In genomic region chr7:44861429-44861816, GRCm38 (mm10) we compare ENCODE assay signal across 12 mouse cellular contexts. TPM values are rescaled to one million over a fixed set of nuclear protein-coding genes. Genes with fewer than 3 reads are reported as not detected.
DNase-seq lines count a peak whose midpoint lies in the region; ATAC-seq and TF ChIP-seq lines count a peak whose summit lies in the region.
"Had no signal": no experiment of that assay in that cellular context is flagged by ENCODE, and none has a peak within 500 bp of the region (broad histone marks: within the 10 kb centered on the region; RNA-seq: fewer than 3 reads in every experiment).

No protein-coding gene starts in this region.

- H3K9ac ChIP-seq in lung, postnatal 0 days (replicated peaks; ENCODE audit: low read depth) = no peak overlapping the region
- H3K9ac ChIP-seq in heart, embryonic 11.5 days (ENCODE audit: low read depth, low read length) = no peak overlapping the region
- H3K9ac ChIP-seq: liver, embryonic 15.5 days; midbrain, embryonic 15.5 days had no signal

- H3K79me2 ChIP-seq in myocyte (ENCODE audit: control insufficient read depth, insufficient read depth) = peaks cover 31% of the 10 kb centered on the region

- peaks cover 25% of the 10 kb centered on the region for H3K36me3 ChIP-seq in lung, postnatal 0 days (ENCODE audit: insufficient read depth, low read length)
- H3K36me3 ChIP-seq in embryonic facial prominence, embryonic 10.5 days (replicated peaks) = peaks cover 72% of the 10 kb centered on the region
- peaks cover 5% of the 10 kb centered on the region for H3K36me3 ChIP-seq in myocyte (ENCODE audit: control insufficient read depth, insufficient read depth)
- H3K36me3 ChIP-seq in heart, embryonic 11.5 days (ENCODE audit: control insufficient read depth, insufficient read depth, low read length) = peaks cover 25% of the 10 kb centered on the region

- ATAC-seq in lung, postnatal 0 days = no peak
- ATAC-seq in heart, embryonic 11.5 days (replicated peaks; ENCODE audit: insufficient number of reproducible peaks, low FRiP score, low TSS enrichment) = no peak
- ATAC-seq: midbrain, embryonic 15.5 days had no signal

- no peak overlapping the region for H3ac ChIP-seq in myocyte (ENCODE audit: control insufficient read depth, insufficient read length)

- 76% methylated on average over 14 of the region's 14 CpGs for WGBS in lung, postnatal 0 days
- 84% methylated on average over 14 of the region's 14 CpGs for WGBS in embryonic facial prominence, embryonic 10.5 days
- 85% methylated on average over 14 of the region's 14 CpGs for WGBS in heart, embryonic 11.5 days (ENCODE audit: insufficient replicate concordance)

- peak; percentile 32 for DNase-seq in gastrocnemius, adult 2 months
- DNase-seq in gastrocnemius, postnatal 36 days = no peak
- DNase-seq in lung, postnatal 0 days (ENCODE audit: low spot score) = no peak
- no peak for DNase-seq in lung, postnatal 4 days
- no peak for DNase-seq in embryonic facial prominence, embryonic 10.5 days (ENCODE audit: low spot score)
- DNase-seq in gastrocnemius, postnatal 14 days = no peak
- DNase-seq: cerebellum, adult 9-10 months; kidney, adult 2 months had no signal

- no peak for TF ChIP-seq CTCF in gastrocnemius, adult 2 months (IDR thresholded peaks at IDR 0.05)
- TF ChIP-seq CTCF in lung, postnatal 0 days (IDR thresholded peaks at IDR 0.05) = peak; percentile 28

- no peak overlapping the region for H3K4me3 ChIP-seq in gastrocnemius, adult 2 months
- no peak overlapping the region for H3K4me3 ChIP-seq in lung, postnatal 0 days (ENCODE audit: low read depth, low read length)
- peak overlapping the region; percentile 16; the same call in 1 of the 2 replicates for H3K4me3 ChIP-seq in embryonic facial prominence, embryonic 10.5 days
- no peak overlapping the region for H3K4me3 ChIP-seq in myocyte
- no peak overlapping the region for H3K4me3 ChIP-seq in heart, embryonic 11.5 days (ENCODE audit: low read depth, low read length)
- H3K4me3 ChIP-seq: liver, embryonic 15.5 days; midbrain, embryonic 15.5 days had no signal

- intact Hi-C loops in gastrocnemius, adult 2 months (cut with DNase I) = no loop called here
- intact Hi-C loops in gastrocnemius, postnatal 36 days (cut with DNase I) = no loop called here
- intact Hi-C loops in gastrocnemius, postnatal 14 days (cut with DNase I; ENCODE audit: low total_unique reads) = no loop called here

- H3K9me3 ChIP-seq in lung, postnatal 0 days (ENCODE audit: low read length) = no peaks in the 10 kb centered on the region
- no peaks in the 10 kb centered on the region for H3K9me3 ChIP-seq in embryonic facial prominence, embryonic 10.5 days
- no peaks in the 10 kb centered on the region for H3K9me3 ChIP-seq in heart, embryonic 11.5 days (replicated peaks; ENCODE audit: control insufficient read depth, low read length)
- H3K9me3 ChIP-seq: liver, embryonic 15.5 days; midbrain, embryonic 15.5 days had no signal

- no peak for TF ChIP-seq POLR2A in myocyte (IDR thresholded peaks at IDR 0.05; ENCODE audit: insufficient read length, low read depth)

- H3K4me1 ChIP-seq in lung, postnatal 0 days (ENCODE audit: insufficient read depth, low read depth, low read length) = peaks cover 14% of the 10 kb centered on the region
- H3K4me1 ChIP-seq in embryonic facial prominence, embryonic 10.5 days = peaks cover 57% of the 10 kb centered on the region
- H3K4me1 ChIP-seq in heart, embryonic 11.5 days (ENCODE audit: control insufficient read depth, insufficient read depth, low read length) = peaks cover 31% of the 10 kb centered on the region

- peak overlapping the region; percentile 40; the same call in 1 of the 2 replicates for H3K27ac ChIP-seq in gastrocnemius, adult 2 months
- H3K27ac ChIP-seq in lung, postnatal 0 days (ENCODE audit: low read length) = no peak overlapping the region
- H3K27ac ChIP-seq in embryonic facial prominence, embryonic 10.5 days (replicated peaks) = no peak overlapping the region
- no peak overlapping the region for H3K27ac ChIP-seq in heart, embryonic 11.5 days (ENCODE audit: low read depth, low read length)

- no peaks in the 10 kb centered on the region for H3K27me3 ChIP-seq in lung, postnatal 0 days (replicated peaks; ENCODE audit: insufficient read depth, low read length)
- no peaks in the 10 kb centered on the region for H3K27me3 ChIP-seq in embryonic facial prominence, embryonic 10.5 days (replicated peaks; ENCODE audit: low read depth, poor library complexity, severe bottlenecking)
- H3K27me3 ChIP-seq in myocyte (ENCODE audit: control insufficient read depth, insufficient read depth, insufficient read length) = no peaks in the 10 kb centered on the region
- no peaks in the 10 kb centered on the region for H3K27me3 ChIP-seq in heart, embryonic 11.5 days (ENCODE audit: control insufficient read depth, insufficient read depth, low read length)
- H3K27me3 ChIP-seq: liver, embryonic 15.5 days; midbrain, embryonic 15.5 days had no signal

- no peak for TF ChIP-seq EP300 in lung, postnatal 0 days (IDR thresholded peaks at IDR 0.05)

- no peak overlapping the region for H3K4me2 ChIP-seq in lung, postnatal 0 days (replicated peaks; ENCODE audit: low read depth, low read length)
- H3K4me2 ChIP-seq in myocyte (ENCODE audit: low read depth) = no peak overlapping the region
- H3K4me2 ChIP-seq in heart, embryonic 11.5 days = no peak overlapping the region
- H3K4me2 ChIP-seq: liver, embryonic 15.5 days; midbrain, embryonic 15.5 days had no signal

TF ChIP-seq in myocyte, 11 proteins besides CTCF, POLR2A, EP300 and RAD21:
- TF ChIP-seq POLR2AphosphoS2 (IDR thresholded peaks at IDR 0.05; ENCODE audit: insufficient read length, low read depth) (peak; percentile 22), SRF (IDR thresholded peaks at IDR 0.05; ENCODE audit: control insufficient read depth, insufficient read length, low read depth) (no peak), MYOG (IDR thresholded peaks at IDR 0.05; ENCODE audit: control insufficient read depth in 1 of 3, insufficient read depth in 1 of 3, insufficient read length in 2 of 3, low read depth in 2 of 3) (no peak), CEBPB (IDR thresholded peaks at IDR 0.05; ENCODE audit: insufficient read depth, poor library complexity, severe bottlenecking) (no peak)

RNA-seq across cellular contexts. Expression of gene Pnkp, which starts 4.5 kb away (rescaled TPM):
- 10 to 100 TPM; 19.4 to 21.2 TPM for total RNA-seq in gastrocnemius, adult 2 months (2021)
- total RNA-seq in gastrocnemius, postnatal 36 days (2021) = 10 to 100 TPM; 14.9 to 18.7 TPM
- polyA plus RNA-seq in lung, postnatal 0 days (2015; fragmentation: Nextera tagmentation; extraction: Ambion mirVana) = 39.7 and 41.3 TPM in 2 replicates
- 34.4 and 36.3 TPM in 2 replicates for polyA plus RNA-seq in embryonic facial prominence, embryonic 10.5 days (2016; fragmentation: Nextera tagmentation; extraction: Ambion mirVana)
- 47.9 TPM for polyA plus RNA-seq in myocyte (2012; fragmentation: generic; extraction: Trizol)
- 10 to 100 TPM; 15.1 to 16.6 TPM for total RNA-seq in gastrocnemius, postnatal 14 days (2021)
- polyA plus RNA-seq in heart, embryonic 11.5 days (2014; fragmentation: Nextera tagmentation; extraction: Ambion mirVana) = 18.9 and 19.2 TPM in 2 replicates

RNA-seq across cellular contexts. Expression of gene Ptov1, which starts 8.2 kb away (rescaled TPM):
- total RNA-seq in gastrocnemius, adult 2 months (2021) = 100 to 1,000 TPM; 126 to 137 TPM
- total RNA-seq in gastrocnemius, postnatal 36 days (2021) = 100 to 1,000 TPM; 129 to 153 TPM
- polyA plus RNA-seq in lung, postnatal 0 days (2015; fragmentation: Nextera tagmentation; extraction: Ambion mirVana) = 276 and 288 TPM in 2 replicates
- polyA plus RNA-seq in embryonic facial prominence, embryonic 10.5 days (2016; fragmentation: Nextera tagmentation; extraction: Ambion mirVana) = 514 and 525 TPM in 2 replicates
- 298 TPM for polyA plus RNA-seq in myocyte (2012; fragmentation: generic; extraction: Trizol)
- 100 to 1,000 TPM; 161 to 167 TPM for total RNA-seq in gastrocnemius, postnatal 14 days (2021)
- 205 and 218 TPM in 2 replicates for polyA plus RNA-seq in heart, embryonic 11.5 days (2014; fragmentation: Nextera tagmentation; extraction: Ambion mirVana)

RNA-seq across cellular contexts. Expression of gene Tbc1d17, which starts 12.5 kb away (rescaled TPM):
- 10 to 100 TPM; 40.8 to 56.4 TPM for total RNA-seq in gastrocnemius, adult 2 months (2021)
- 10 to 100 TPM; 42.4 to 53.4 TPM for total RNA-seq in gastrocnemius, postnatal 36 days (2021)
- 73.2 and 84.0 TPM in 2 replicates for polyA plus RNA-seq in lung, postnatal 0 days (2015; fragmentation: Nextera tagmentation; extraction: Ambion mirVana)
- polyA plus RNA-seq in embryonic facial prominence, embryonic 10.5 days (2016; fragmentation: Nextera tagmentation; extraction: Ambion mirVana) = 77.2 and 82.7 TPM in 2 replicates
- polyA plus RNA-seq in myocyte (2012; fragmentation: generic; extraction: Trizol) = 53.8 TPM
- total RNA-seq in gastrocnemius, postnatal 14 days (2021) = 10 to 100 TPM; 28.2 to 38.9 TPM
- polyA plus RNA-seq in heart, embryonic 11.5 days (2014; fragmentation: Nextera tagmentation; extraction: Ambion mirVana) = 48.2 and 49.2 TPM in 2 replicates

RNA-seq across cellular contexts. Expression of gene Akt1s1, which starts 12.6 kb away (rescaled TPM):
- 100 to 1,000 TPM; 128 to 137 TPM for total RNA-seq in gastrocnemius, adult 2 months (2021)
- 100 to 1,000 TPM; 111 to 122 TPM for total RNA-seq in gastrocnemius, postnatal 36 days (2021)
- polyA plus RNA-seq in lung, postnatal 0 days (2015; fragmentation: Nextera tagmentation; extraction: Ambion mirVana) = 84.0 and 89.4 TPM in 2 replicates
- polyA plus RNA-seq in embryonic facial prominence, embryonic 10.5 days (2016; fragmentation: Nextera tagmentation; extraction: Ambion mirVana) = 92.2 and 95.4 TPM in 2 replicates
- polyA plus RNA-seq in myocyte (2012; fragmentation: generic; extraction: Trizol) = 200 TPM
- 10 to 100 TPM; 85.9 to 86.7 TPM for total RNA-seq in gastrocnemius, postnatal 14 days (2021)
- polyA plus RNA-seq in heart, embryonic 11.5 days (2014; fragmentation: Nextera tagmentation; extraction: Ambion mirVana) = 38.6 and 53.9 TPM in 2 replicates

RNA-seq across cellular contexts. Expression of gene Med25, which starts 31.1 kb away (rescaled TPM):
- 10 to 100 TPM; 53.1 to 68.5 TPM for total RNA-seq in gastrocnemius, adult 2 months (2021)
- 10 to 100 TPM; 54.0 to 57.5 TPM for total RNA-seq in gastrocnemius, postnatal 36 days (2021)
- polyA plus RNA-seq in lung, postnatal 0 days (2015; fragmentation: Nextera tagmentation; extraction: Ambion mirVana) = 54.2 and 62.5 TPM in 2 replicates
- 135 and 146 TPM in 2 replicates for polyA plus RNA-seq in embryonic facial prominence, embryonic 10.5 days (2016; fragmentation: Nextera tagmentation; extraction: Ambion mirVana)
- 57.4 TPM for polyA plus RNA-seq in myocyte (2012; fragmentation: generic; extraction: Trizol)
- 10 to 100 TPM; 48.0 to 49.7 TPM for total RNA-seq in gastrocnemius, postnatal 14 days (2021)
- 47.3 and 51.9 TPM in 2 replicates for polyA plus RNA-seq in heart, embryonic 11.5 days (2014; fragmentation: Nextera tagmentation; extraction: Ambion mirVana)
